Mouse (Mus musculus) cortical plate, adult 2 months (tissue): ENCODE measurements around the gene Krtap16-1. TPM values are rescaled to one million over a fixed set of nuclear protein-coding genes. Genes with fewer than 3 reads are reported as not detected.

Experiments
- H3K27ac ChIP-seq: fragments of 200-500 bp; 2 replicates; pipeline ENCODE4 v1.5.1; 2012; ENCODE audit warnings: low read length, control low read depth, inconsistent platforms; ENCODE audit not compliant: insufficient read depth
- H3K4me1 ChIP-seq: fragments of 200-500 bp; 2 replicates; pipeline ENCODE4 v1.6.1; 2011; ENCODE audit warnings: low read length; ENCODE audit not compliant: control insufficient read depth, insufficient read depth
- H3K4me3 ChIP-seq: fragments of 200-500 bp; 2 replicates; pipeline ENCODE4 v1.5.1; 2011; ENCODE audit warnings: mild to moderate bottlenecking, low read length, control low read depth; ENCODE audit not compliant: insufficient read depth
- CTCF ChIP-seq: fragments of 200-500 bp; IDR thresholded peaks from 2 replicates; pipeline ENCODE4 v1.5.1; 2011; ENCODE audit warnings: mild to moderate bottlenecking, control low read depth, low read length; ENCODE audit not compliant: insufficient read depth; ENCODE audit errors: extremely low read depth
- POLR2A ChIP-seq: fragments of 200-500 bp; IDR thresholded peaks from 2 replicates; pipeline ENCODE4 v1.6.1; 2011; ENCODE audit warnings: mild to moderate bottlenecking, low read length, control low read depth; ENCODE audit not compliant: insufficient read depth; ENCODE audit errors: extremely low read depth
- polyA plus RNA-seq: library from polyadenylated mRNA; depleted of rRNA; stranded (reverse); fragments of >200 nt; gene quantifications from 2 replicates; pipeline ENCODE4 v1.2.3, GENCODE M21; 2012

Gene Krtap16-1
- polyA plus RNA-seq, 1 experiment = not detected

DNA sequence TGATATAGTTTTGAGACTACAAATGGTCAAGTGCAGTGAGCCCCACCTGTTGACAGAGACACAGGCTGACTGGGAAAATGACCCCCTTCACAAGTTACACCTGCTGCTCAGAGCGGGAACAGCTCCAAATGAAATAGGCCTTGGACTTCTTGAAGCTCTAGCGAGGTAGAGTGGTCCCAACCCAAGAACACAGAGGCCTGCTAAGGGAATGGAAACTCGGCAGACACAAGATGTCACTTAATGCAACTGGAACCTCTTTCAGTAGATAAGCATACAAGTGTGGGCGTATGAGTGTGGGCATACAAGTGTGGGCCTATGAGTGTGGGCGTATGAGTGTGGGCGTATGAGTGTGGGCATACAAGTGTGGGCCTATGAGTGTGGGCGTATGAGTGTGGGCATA lies 12.7 kb upstream of the Krtap16-1 start:
- H3K4me3 ChIP-seq = no peak overlapping the region
- TF ChIP-seq CTCF = no peak
- TF ChIP-seq POLR2A = no peak
- no peak overlapping the region for H3K27ac ChIP-seq
- H3K4me1 ChIP-seq = no peaks in the 10 kb centered on the region

DNA sequence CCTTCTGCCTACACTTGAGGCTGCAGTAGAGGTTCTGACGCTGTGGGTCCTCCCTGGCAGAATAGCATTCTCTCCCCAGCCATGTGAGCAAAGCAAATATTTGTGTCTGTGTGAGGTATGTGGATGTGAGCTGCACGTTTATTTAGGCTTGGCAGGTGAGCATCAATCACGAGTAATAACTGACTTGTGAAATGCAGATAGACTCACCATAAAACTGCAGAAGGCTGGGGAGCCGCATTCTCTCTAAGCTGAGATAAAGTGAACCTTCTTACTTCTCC lies 7.9 kb upstream of the Krtap16-1 start:
- Histone ChIP-seq H3K4me1 (0 out of 2 replicates have a peak, but pooled peaks cover 2% of the 10 kb centered on the region), H3K4me3 (no peak overlapping the region), H3K27ac (no peak overlapping the region)
- TF ChIP-seq POLR2A (no peak), CTCF (no peak)

DNA sequence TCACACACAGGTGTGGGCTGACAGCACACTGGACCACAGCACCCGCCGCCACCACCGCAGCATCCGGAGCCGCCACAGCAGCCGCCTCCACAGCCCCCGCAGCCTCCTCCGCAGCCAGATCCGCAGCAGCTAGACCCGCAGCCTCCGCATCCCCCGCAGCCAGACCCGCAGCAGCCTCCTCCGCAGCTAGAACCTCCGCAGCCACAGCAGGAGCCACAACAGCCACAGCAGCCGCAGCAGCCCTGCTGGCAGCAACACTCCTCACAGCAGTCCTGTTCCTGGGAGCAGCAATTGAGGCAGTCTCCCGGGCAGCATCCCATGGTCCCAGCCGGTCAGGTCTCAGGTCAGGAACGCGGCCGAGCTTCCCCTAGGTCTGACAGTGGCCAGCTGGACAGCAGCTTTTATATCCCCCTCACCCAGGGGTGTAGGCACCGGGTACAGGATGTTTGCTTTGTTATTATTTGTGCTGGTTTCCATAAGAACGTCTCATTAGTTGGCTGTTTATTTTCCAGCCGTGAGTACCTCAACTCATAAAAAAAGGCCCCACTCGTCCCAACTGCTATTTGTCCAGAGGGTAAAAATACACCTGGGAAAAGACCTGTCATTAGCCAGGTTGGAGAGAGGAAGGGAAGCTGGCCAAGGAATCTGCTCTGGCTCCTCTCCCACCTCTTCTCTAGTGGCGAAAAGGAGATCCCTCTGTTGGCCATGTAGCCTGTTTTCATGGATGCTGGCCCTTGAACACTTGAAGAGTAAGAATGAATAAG lies 7.4 kb upstream of the Krtap16-1 start, which contains the start of gene Krtap17-1:
Krtap17-1 (minus strand) TSS at position 375 of the 764 bp plus-strand sequence.
- TF ChIP-seq POLR2A = no peak
- TF ChIP-seq CTCF = no peak
- 0 out of 2 replicates have a peak, but pooled peaks cover 2% of the 10 kb centered on the region for H3K4me1 ChIP-seq
- no peak within 1 kb of the TSS for H3K27ac ChIP-seq
- H3K4me3 ChIP-seq = no peak within 1 kb of the TSS

DNA sequence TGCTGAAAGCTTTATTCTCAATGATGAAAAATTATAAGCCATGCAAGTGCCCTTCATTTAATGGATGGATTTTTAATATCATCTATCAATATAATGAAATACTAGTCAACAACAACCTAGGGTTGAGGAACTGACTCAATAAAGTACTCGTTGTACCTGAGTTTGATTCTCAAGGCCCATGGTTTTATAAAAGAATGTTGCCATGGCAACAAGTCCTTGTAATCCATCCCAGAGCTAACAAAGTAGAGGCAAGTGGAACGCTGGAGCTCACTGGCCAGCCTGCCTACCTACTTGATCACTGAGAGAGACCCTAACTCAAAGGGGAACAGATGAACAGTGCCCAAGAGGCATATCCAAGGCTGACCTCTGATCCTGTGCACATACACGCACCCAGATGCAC lies 4.2 kb upstream of the Krtap16-1 start:
- Histone ChIP-seq H3K27ac (no peak overlapping the region), H3K4me1 (0 out of 2 replicates have a peak, but pooled peaks cover 2% of the 10 kb centered on the region), H3K4me3 (no peak overlapping the region)
- TF ChIP-seq POLR2A (no peak), CTCF (no peak)

DNA sequence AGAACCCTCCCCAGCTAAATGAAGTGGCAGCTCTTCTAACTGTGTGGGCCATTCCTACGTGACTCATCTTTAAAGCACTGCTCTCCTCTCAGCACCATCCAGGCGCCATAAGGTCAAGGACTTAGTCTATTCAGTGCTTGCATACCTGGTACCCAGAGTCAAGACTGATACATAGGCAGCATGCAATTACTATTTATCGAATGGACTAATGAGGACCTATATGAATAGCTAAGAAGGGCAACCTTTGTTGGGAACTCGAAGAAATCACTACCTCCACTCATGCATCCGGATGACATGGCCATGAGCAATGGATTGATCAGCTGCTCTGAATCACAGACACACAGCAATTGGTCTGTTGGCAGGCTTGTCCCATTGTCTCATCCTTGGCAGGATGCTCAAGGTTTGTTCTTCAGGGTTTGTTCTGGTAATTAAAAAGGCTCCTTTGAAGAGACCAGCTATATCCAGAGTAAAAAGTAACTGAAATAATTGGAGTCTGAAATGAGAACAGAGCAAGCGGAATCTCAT lies 3.5 kb upstream of the Krtap16-1 start:
- H3K4me3 ChIP-seq = no peak overlapping the region
- no peak overlapping the region for H3K27ac ChIP-seq
- H3K4me1 ChIP-seq = 0 out of 2 replicates have a peak, but pooled peaks cover 2% of the 10 kb centered on the region
- no peak for TF ChIP-seq POLR2A

DNA sequence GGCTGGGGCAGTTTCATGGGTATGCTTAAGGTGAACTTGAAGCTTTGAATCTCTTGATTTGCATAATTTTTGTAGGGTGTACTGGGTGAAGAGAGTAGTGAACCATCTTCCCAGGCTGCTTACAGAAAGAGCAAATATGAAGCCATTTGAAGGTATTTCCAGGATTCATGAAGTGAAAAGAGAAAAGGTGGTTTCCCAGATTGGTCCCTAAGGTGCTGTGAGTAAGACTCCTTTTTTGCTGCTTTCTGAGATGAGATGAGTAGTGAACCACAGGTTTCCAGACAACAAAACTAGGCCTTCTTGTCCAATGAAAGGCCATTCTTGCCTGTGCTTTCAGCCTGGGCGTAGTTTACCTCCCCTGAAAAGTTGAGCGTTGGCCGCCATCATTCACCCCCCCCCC lies 2.1 kb upstream of the Krtap16-1 start:
- TF ChIP-seq POLR2A (no peak), CTCF (no peak)
- no peak overlapping the region for H3K4me3 ChIP-seq
- 0 out of 2 replicates have a peak, but pooled peaks cover 2% of the 10 kb centered on the region for H3K4me1 ChIP-seq
- H3K27ac ChIP-seq = no peak overlapping the region

DNA sequence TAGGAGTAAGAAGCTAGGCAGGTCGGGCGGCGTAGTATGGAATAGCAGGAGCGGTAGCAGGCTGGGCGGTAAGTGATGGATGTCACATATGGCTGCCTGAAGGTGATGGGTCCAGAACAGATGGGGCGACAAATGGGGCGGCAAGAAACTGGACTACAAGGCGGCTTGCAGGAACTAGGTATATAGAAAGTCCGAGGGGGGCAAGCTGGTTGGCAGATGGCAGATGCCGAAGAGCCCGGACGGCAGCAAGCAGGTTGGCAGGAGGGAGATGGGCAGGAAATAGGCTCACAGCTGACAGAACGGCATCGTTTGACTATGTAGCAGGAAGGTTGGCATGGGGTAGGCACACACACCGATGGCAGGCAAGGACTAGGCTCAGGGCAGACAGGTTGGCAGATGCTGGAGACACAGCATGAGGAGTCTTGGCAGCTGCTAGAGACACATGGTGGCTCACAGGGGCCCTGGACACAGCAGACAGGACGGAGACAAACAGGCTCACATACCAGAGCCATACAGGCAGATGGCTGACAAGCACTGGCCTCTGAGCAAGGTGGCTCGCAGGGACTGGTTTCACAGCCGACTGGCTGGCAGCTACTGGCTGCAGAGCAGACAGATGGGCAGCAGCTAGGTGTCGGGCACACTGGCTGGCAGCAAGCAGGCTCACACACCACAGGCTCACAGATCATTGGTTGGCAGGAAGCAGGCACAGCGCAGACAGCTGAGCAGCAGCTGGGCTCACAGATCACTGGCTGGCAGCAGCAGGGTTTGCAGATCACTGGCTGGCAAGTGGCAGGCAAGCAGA lies 905 bp downstream of the Krtap16-1 start:
- Histone ChIP-seq H3K27ac (no peak overlapping the region), H3K4me3 (no peak overlapping the region), H3K4me1 (no peaks in the 10 kb centered on the region)
- no peak for TF ChIP-seq POLR2A
- TF ChIP-seq CTCF = no peak

DNA sequence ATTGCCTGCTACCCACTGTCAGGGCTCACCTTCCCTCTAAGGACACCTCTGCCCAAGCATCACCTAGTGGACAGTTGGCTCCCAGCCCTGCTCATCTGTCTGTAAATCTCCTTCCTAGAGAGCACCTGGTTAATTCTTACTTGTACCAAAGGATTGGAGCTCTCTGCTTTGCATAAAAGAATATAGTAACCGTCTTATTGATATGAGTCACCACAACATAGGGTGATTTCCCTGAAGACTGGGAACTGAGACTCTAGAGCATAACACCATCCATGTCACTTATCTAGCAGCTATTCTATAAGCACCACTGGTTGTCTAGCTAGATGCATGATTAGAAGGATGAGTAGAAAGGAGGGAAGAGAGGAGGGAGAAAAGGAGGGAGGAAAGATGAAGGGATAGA lies 3.0 kb downstream of the Krtap16-1 start:
- Histone ChIP-seq H3K27ac (no peak overlapping the region), H3K4me3 (no peak overlapping the region), H3K4me1 (no peaks in the 10 kb centered on the region)
- TF ChIP-seq POLR2A = no peak
- no peak for TF ChIP-seq CTCF

DNA sequence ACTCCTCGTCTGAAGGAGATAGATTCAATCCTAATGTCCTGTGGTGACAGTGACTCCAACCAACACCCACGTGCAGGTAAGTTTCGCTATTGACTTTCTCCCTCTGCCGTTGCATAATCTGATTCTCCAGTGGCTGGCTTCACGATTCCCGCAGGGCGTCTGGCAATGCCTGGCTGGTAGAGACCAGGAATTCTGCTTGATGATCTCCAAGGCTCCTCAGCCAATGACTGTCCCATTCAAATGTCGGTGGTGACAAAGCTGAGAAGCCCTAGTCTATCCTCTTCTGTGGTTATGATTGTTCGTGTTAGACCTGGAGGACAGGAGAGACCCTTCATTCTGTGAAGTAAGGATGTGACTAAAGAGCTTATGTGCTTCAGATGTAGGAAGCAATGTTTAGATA lies 3.7 kb downstream of the Krtap16-1 start:
- TF ChIP-seq POLR2A (no peak), CTCF (no peak)
- H3K27ac ChIP-seq = no peak overlapping the region
- H3K4me3 ChIP-seq = no peak overlapping the region
- H3K4me1 ChIP-seq = no peaks in the 10 kb centered on the region
